Mouse (Mus musculus): ENCODE results near the gene Polr3gl. TPM values are rescaled to one million over a fixed set of nuclear protein-coding genes. Genes with fewer than 3 reads are reported as not detected.
A peak's percentile ranks its signal among the peaks of the same experiment; 100 is the strongest.

Polr3gl gene
- polyA plus RNA-seq, 1 experiment from 2014 or later, result 35.8 TPM

DNA sequence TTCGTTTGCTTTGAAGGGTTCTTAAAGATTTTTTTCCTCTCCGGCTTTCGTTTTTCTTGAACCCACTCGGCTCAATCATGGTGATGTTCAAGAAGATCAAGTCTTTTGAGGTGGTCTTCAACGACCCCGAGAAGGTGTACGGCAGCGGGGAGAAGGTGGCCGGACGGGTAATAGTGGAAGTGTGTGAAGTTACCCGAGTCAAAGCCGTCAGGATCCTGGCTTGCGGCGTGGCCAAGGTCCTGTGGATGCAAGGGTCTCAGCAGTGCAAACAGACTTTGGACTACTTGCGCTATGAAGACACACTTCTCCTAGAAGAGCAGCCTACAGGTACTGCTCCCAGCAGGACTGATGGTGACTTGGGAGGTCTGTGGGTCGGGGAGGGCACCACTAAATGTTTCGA is 35.8 kb downstream of the Polr3gl start:
- no peak for ATAC-seq (ENCODE audit: low FRiP score, low read depth)
- Histone ChIP-seq H3K27me3 (no peaks in the 10 kb centered on the region), H3K9me3 (no peaks in the 10 kb centered on the region), H3K4me2 (replicated peaks) (peak overlapping the region; percentile 83), H3K36me3 (peaks cover 23% of the 10 kb centered on the region), H3K9ac (replicated peaks) (peak overlapping the region; percentile 80), H3K4me3 (peak overlapping the region; percentile 75), H3K4me1 (peaks cover 51% of the 10 kb centered on the region), H3K27ac (replicated peaks) (peak overlapping the region; percentile 49)
- WGBS, result 3% methylated on average over 17 of the region's 17 CpGs

GRCm38 (mm10) chr3:96557694-96558093 is 36.3 kb downstream of the Polr3gl start, which contains the start of gene Txnip:
TSS of gene Txnip (plus strand) at chr3:96557957.
- ATAC-seq (ENCODE audit: low FRiP score, low read depth), result peak; percentile 100
- H3K9ac ChIP-seq (replicated peaks), result peak within 1 kb of the TSS; percentile 80
- no peaks in the 10 kb centered on the region for H3K27me3 ChIP-seq
- under 1% methylated on average over 26 of the region's 26 CpGs for WGBS
- H3K36me3 ChIP-seq, result peaks cover 23% of the 10 kb centered on the region
- H3K4me1 ChIP-seq, result peaks cover 51% of the 10 kb centered on the region
- no peaks in the 10 kb centered on the region for H3K9me3 ChIP-seq
- peak within 1 kb of the TSS; percentile 62 for H3K27ac ChIP-seq (replicated peaks)
- H3K4me3 ChIP-seq, result peak within 1 kb of the TSS; percentile 75
- peak within 1 kb of the TSS; percentile 83 for H3K4me2 ChIP-seq (replicated peaks)

DNA sequence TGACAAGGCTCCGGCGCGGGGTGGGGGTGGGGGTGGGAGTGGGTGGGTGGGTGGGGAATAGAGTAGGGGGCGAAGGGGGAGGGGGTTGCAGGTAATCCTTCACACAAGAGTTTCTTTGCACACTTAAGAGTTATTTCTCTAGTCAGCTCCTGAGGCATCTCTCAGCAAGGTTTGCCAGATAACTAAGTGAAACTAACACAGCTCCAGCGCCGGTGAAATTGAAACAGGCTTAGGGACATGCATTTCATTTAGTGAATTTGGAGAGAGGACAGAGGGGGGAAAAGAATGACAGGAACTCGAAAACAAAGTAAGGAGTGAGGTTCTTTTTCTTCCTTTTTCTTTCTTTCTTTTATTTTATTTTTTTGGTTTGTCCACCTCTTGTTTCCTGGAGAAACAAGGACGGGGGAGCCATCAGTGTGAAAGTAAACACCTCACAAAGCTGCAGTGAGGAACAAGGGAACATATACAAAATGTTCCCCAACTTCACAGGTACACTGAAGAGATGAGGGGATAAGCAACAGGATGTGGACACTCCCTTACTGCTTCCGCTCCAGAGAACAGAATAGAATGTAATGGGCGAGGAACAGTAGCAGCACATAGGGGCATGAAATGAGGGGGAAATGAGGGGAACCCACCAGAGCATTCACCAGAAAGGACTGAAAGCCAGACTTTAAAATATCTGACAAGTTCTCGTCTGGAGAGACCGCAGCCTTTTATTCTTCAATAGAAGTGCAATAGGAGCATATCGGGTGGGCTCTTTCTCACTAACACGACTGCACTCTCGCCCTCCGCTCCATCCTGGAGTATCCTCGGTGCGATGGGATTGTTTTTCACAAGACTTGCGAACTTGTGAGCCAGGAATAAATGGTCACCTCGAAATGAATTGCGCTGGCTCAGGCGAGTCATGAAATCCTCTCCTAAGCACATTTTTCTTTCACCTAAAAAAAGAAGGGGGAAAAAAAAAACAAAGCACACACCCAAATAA is 37.0 kb downstream of the Polr3gl start:
- peak overlapping the region; percentile 62 for H3K27ac ChIP-seq (replicated peaks)
- peak overlapping the region; percentile 57 for H3K9ac ChIP-seq (replicated peaks)
- peak overlapping the region; percentile 83 for H3K4me2 ChIP-seq (replicated peaks)
- ATAC-seq (ENCODE audit: low FRiP score, low read depth), result no peak
- H3K36me3 ChIP-seq, result peaks cover 23% of the 10 kb centered on the region
- H3K9me3 ChIP-seq, result no peaks in the 10 kb centered on the region
- no peaks in the 10 kb centered on the region for H3K27me3 ChIP-seq
- 14% methylated on average over 22 of the region's 22 CpGs for WGBS
- peaks cover 51% of the 10 kb centered on the region for H3K4me1 ChIP-seq
- H3K4me3 ChIP-seq, result peak overlapping the region; percentile 75

- no peak for ATAC-seq (ENCODE audit: low FRiP score, low read depth)
Measured at GRCm38 (mm10) chr3:96555999-96556614, 37.9 kb downstream of the Polr3gl start.

GRCm38 (mm10) chr3:96555041-96555596 is 38.9 kb downstream of the Polr3gl start:
- H3K36me3 ChIP-seq, result peaks cover 9% of the 10 kb centered on the region
- 0 out of 2 replicates have a peak overlapping the region, but pooled peaks have one; percentile 15 for H3K9ac ChIP-seq (replicated peaks)
- peaks cover 5% of the 10 kb centered on the region; the same call in 1 of the 2 replicates for H3K27me3 ChIP-seq
- ATAC-seq (ENCODE audit: low FRiP score, low read depth), result no peak
- WGBS, result 52% methylated on average over 12 of the region's 12 CpGs
- H3K9me3 ChIP-seq, result no peaks in the 10 kb centered on the region
- H3K4me1 ChIP-seq, result peaks cover 42% of the 10 kb centered on the region
- no peak overlapping the region for H3K4me3 ChIP-seq
- H3K4me2 ChIP-seq (replicated peaks), result no peak overlapping the region
- H3K27ac ChIP-seq (replicated peaks), result peak overlapping the region; percentile 58

More at GRCm38 (mm10) chr3:96555999-96556614, 37.9 kb downstream of the Polr3gl start:
- no peaks in the 10 kb centered on the region for H3K9me3 ChIP-seq
- peaks cover 52% of the 10 kb centered on the region for H3K4me1 ChIP-seq
- H3K4me3 ChIP-seq, result no peak overlapping the region
- 86% methylated on average over 15 of the region's 15 CpGs for WGBS
- H3K4me2 ChIP-seq (replicated peaks), result peak overlapping the region; percentile 83; the same call in 1 of the 2 replicates
- H3K9ac ChIP-seq (replicated peaks), result no peak overlapping the region
- no peak overlapping the region for H3K27ac ChIP-seq (replicated peaks)
- peaks cover 19% of the 10 kb centered on the region for H3K36me3 ChIP-seq
- no peaks in the 10 kb centered on the region for H3K27me3 ChIP-seq

DNA sequence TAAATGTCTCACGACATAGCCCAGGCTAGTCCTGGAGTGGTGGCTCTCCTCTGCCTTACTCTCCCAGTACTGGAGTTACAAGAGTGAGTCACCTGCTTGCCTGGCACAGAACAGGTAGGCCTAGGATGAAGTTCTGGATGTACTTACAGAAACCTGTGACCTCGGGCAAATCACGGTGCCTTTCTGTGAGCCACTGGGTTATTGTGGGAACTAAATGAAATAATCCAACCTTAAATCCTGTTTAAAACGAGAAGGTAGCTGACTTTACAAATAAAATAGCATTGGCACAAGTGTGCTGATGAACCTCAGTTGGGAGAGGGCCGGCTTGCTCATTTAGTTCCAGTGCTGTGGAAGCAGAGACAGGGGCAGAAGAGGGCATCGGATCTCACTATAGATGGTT is 39.7 kb downstream of the Polr3gl start:
- H3K27ac ChIP-seq (replicated peaks), result no peak overlapping the region
- H3K9me3 ChIP-seq, result no peaks in the 10 kb centered on the region
- no peak overlapping the region for H3K4me2 ChIP-seq (replicated peaks)
- 0 out of 2 replicates have a peak, but pooled peaks cover under 1% of the 10 kb centered on the region for H3K36me3 ChIP-seq
- no peak for ATAC-seq (ENCODE audit: low FRiP score, low read depth)
- H3K4me1 ChIP-seq, result peaks cover 34% of the 10 kb centered on the region
- peaks cover 5% of the 10 kb centered on the region; the same call in 1 of the 2 replicates for H3K27me3 ChIP-seq
- no peak overlapping the region for H3K9ac ChIP-seq (replicated peaks)
- 83% methylated on average over 6 of the region's 6 CpGs for WGBS
- H3K4me3 ChIP-seq, result no peak overlapping the region

GRCm38 (mm10) chr3:96553601-96554000 is 40.4 kb downstream of the Polr3gl start:
- no peak for ATAC-seq (ENCODE audit: low FRiP score, low read depth)

DNA sequence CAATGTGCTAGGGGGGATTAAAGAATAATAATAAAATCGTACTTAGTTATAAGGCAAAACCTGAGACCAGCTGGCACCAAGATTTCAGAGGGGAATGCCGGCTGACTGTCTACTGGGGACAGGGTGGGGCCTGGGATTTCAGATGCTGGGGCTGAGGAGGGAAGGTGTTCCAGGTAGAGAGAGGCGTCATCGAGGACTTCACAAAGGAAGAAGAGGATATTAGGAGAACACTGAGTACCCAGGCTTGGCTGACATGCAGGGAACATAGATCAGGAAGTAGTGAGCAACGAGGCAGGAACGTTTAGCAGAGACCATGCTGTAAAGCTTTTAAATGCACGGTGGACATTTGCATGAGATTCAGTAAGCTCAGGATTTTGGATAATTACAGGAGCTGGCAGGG is 42.1 kb downstream of the Polr3gl start:
- H3K4me1 ChIP-seq, result peaks cover 24% of the 10 kb centered on the region

More at GRCm38 (mm10) chr3:96553601-96554000, 40.4 kb downstream of the Polr3gl start:
- no peak overlapping the region for H3K27ac ChIP-seq (replicated peaks)
- peaks cover 5% of the 10 kb centered on the region; the same call in 1 of the 2 replicates for H3K27me3 ChIP-seq
- H3K9me3 ChIP-seq, result no peaks in the 10 kb centered on the region
- H3K4me2 ChIP-seq (replicated peaks), result no peak overlapping the region
- no peak overlapping the region for H3K9ac ChIP-seq (replicated peaks)
- H3K4me3 ChIP-seq, result no peak overlapping the region
- peaks cover 27% of the 10 kb centered on the region for H3K4me1 ChIP-seq
- no peaks in the 10 kb centered on the region for H3K36me3 ChIP-seq
- 84% methylated on average over 6 of the region's 6 CpGs for WGBS

GRCm38 (mm10) chr3:96551203-96551602 is 42.8 kb downstream of the Polr3gl start:
- Histone ChIP-seq H3K9me3 (no peaks in the 10 kb centered on the region), H3K27me3 (peaks cover 8% of the 10 kb centered on the region; the same call in 1 of the 2 replicates), H3K27ac (replicated peaks) (no peak overlapping the region), H3K4me1 (peaks cover 18% of the 10 kb centered on the region), H3K36me3 (no peaks in the 10 kb centered on the region), H3K4me2 (replicated peaks) (no peak overlapping the region), H3K9ac (replicated peaks) (no peak overlapping the region), H3K4me3 (no peak overlapping the region)
- WGBS, result 22% methylated on average over 8 of the region's 8 CpGs
- ATAC-seq (ENCODE audit: low FRiP score, low read depth), result no peak

More for the DNA sequence above, 42.1 kb downstream of the Polr3gl start:
- Histone ChIP-seq H3K4me3 (no peak overlapping the region), H3K9me3 (no peaks in the 10 kb centered on the region), H3K27ac (replicated peaks) (no peak overlapping the region), H3K4me2 (replicated peaks) (no peak overlapping the region), H3K36me3 (no peaks in the 10 kb centered on the region), H3K9ac (replicated peaks) (no peak overlapping the region), H3K27me3 (peaks cover 5% of the 10 kb centered on the region; the same call in 1 of the 2 replicates)
- WGBS, result 81% methylated on average over 7 of the region's 7 CpGs
- no peak for ATAC-seq (ENCODE audit: low FRiP score, low read depth)

- no peak overlapping the region for H3K27ac ChIP-seq (replicated peaks)
- H3K9me3 ChIP-seq, result no peaks in the 10 kb centered on the region
- ATAC-seq (ENCODE audit: low FRiP score, low read depth), result no peak
- no peak overlapping the region for H3K4me3 ChIP-seq
- peaks cover 11% of the 10 kb centered on the region; the same call in 1 of the 2 replicates for H3K27me3 ChIP-seq
- H3K36me3 ChIP-seq, result no peaks in the 10 kb centered on the region
- H3K4me2 ChIP-seq (replicated peaks), result no peak overlapping the region
- WGBS, result 83% methylated on average over 5 of the region's 5 CpGs
- peaks cover 8% of the 10 kb centered on the region for H3K4me1 ChIP-seq
- no peak overlapping the region for H3K9ac ChIP-seq (replicated peaks)
Measured at GRCm38 (mm10) chr3:96549346-96549745, 44.6 kb downstream of the Polr3gl start.

DNA sequence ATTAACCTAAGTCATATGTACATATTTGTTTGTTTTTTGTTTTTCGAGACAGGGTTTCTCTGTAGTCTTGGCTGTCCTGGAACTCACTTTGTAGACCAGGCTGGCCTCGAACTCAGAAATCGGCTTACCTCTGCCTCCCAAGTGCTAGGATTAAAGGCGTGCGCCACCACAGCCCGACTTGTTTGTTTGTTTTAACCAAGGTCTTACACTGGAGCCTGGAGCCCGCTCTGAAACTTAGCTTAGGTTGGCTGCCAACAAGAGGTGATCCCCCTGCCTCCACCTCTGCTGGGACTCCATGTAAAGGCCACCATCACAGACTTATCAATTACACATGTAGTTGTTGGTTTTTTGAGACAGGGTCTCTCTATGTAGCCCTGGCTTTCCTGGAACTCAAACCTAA is 45.2 kb downstream of the Polr3gl start:
- WGBS, result 81% methylated on average over 7 of the region's 7 CpGs
- Histone ChIP-seq H3K27ac (replicated peaks) (no peak overlapping the region), H3K4me2 (replicated peaks) (no peak overlapping the region), H3K9me3 (no peaks in the 10 kb centered on the region), H3K27me3 (peaks cover 11% of the 10 kb centered on the region; the same call in 1 of the 2 replicates), H3K9ac (replicated peaks) (no peak overlapping the region), H3K4me1 (peaks cover 8% of the 10 kb centered on the region), H3K36me3 (no peaks in the 10 kb centered on the region), H3K4me3 (no peak overlapping the region)
- no peak for ATAC-seq (ENCODE audit: low FRiP score, low read depth)

Data from midbrain, embryonic 12.5 days (tissue).